Mouse (Mus musculus) layer of hippocampus, adult 9-10 months (tissue): Measurements from ENCODE around the gene Cd1d1.

Experiments used
- DNase-seq: peaks from one replicate; pipeline ENCODE4 v3.0.0; 2022; ENCODE audit warnings: low spot score

Cd1d1 gene

GRCm38 (mm10) chr3:86960656-86961394, 38.4 kb downstream of the Cd1d1 start:
- no peak for DNase-seq

DNA sequence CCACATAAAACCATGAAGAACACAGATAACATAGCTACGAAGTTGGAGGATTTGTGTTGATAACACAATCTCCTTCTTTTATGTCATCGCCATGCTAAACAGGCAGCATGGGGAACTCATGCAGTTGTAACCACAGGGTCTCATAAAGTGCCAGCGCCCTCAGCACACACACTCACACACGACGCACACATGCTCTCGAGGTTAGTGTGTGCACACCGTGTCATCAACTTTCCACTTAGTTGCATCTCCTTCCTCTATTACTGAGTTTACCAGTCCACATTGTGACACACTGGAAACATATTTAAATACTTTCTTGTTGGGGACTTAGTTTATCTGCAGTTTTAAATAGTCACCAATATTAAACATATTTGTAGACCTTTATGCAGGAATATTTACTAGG, 40.2 kb downstream of the Cd1d1 start:
- no peak for DNase-seq

DNA sequence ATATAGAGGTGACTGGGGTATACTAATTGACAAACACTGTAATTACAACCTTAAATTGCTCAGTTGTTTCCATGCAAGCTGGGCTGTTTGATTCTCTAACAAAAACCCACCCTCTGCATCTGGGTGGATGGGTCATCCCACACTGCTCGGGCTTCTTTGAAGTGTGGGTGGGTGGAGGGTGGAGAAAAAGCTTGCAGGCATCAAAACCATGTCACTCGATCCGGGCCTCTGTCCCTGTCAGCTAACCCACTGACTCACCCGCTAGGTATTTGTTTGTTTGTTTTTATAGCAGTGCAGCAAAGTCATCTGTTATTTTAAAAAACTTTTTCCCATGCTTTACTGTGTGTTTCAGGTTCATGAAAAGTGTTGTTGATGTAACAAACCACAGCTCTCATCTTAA, 43.9 kb downstream of the Cd1d1 start:
- no peak for DNase-seq

GRCm38 (mm10) chr3:86954521-86954920, 44.7 kb downstream of the Cd1d1 start:
- no peak for DNase-seq

GRCm38 (mm10) chr3:86953819-86954218, 45.4 kb downstream of the Cd1d1 start:
- no peak for DNase-seq

DNA sequence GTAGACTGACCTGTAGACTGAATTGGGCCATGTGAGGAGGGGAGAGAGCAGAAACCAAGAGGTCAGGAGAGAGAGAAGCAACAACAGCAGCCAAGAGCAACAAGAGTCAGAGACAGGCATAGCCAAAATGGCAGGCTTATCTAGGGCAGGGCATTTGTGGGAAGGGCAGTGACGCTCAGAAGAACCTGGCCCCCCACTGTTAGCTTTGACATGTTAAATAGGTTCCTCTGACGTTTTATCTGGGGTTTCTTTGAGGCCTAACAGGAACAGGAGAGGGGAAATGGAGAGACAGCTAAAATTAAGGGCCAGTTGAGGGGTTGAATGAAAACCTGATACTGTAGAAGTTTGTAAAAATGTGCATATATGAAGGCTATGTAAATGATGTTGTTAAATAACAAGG, 48.6 kb downstream of the Cd1d1 start:
- DNase-seq: no peak
